Mouse (Mus musculus) E14TG2a.4 (cell line): Measurements from ENCODE around the gene Slc3a2.

ENCODE experiments used
- CTCF ChIP-seq: conservative IDR thresholded peaks from 2 replicates; pipeline ENCODE4 v1.5.1; 2014; ENCODE audit warnings: low read length
- NANOG ChIP-seq: IDR thresholded peaks from 2 replicates; pipeline ENCODE4 v1.6.1; 2014; ENCODE audit warnings: borderline replicate concordance, low read length, mixed read lengths

DNA sequence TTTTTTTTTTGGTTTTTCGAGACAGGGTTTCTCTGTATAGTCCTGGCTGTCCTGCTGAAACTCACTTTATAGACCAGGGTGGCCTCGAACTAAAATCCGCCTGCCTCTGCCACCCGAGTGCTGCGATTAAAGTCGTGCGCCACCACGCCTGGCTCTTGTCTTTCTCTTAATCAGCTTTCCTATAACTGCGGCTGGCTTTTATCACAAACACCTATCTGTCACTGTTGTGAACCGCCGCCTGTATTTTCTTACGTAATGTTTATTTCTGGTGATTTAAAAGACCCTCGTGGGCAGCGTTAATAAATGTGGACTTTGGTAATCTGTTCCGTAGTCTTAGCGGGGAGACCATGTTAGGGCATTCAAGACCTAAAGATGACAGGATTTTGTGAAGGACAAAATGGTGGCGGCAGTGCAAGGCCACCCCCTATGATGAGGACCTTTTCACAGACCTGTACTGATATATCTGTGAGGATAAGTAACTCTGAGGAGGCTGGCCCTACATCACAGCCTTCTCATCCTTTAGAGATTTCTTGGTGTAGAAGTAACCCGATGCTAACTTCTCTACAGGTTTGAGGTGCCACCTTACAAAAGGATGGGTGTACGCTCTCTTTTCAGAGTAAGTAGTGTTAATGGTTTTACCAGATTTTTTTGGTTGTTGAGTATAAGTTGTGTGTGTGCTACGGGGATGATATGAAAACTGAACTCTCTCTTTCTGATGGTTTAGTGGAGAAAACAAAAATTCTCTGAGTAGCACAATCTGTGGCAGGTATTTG is 591 bp upstream of the Slc3a2 start:
- TF ChIP-seq CTCF: no peak
- TF ChIP-seq NANOG: no peak
